Mouse (Mus musculus) myocyte (in vitro differentiated cells): ENCODE measurements around the gene Nek10.

ENCODE experiments used
- MAX ChIP-seq: IDR thresholded peaks from one replicate; pipeline ENCODE4 v1.6.1; 2011; ENCODE audit warnings: low read depth, mild to moderate bottlenecking, control low read depth
- MYOD1 ChIP-seq, 3 experiments: IDR thresholded peaks; one replicate each; pipeline ENCODE4 v1.6.1; 2011; ENCODE audit warnings: control low read depth in 2 of 3, low read depth in 2 of 3, mild to moderate bottlenecking in 2 of 3, moderate library complexity in 1 of 3; ENCODE audit not compliant: insufficient read length in 2 of 3, control insufficient read depth in 1 of 3
- POLR2A ChIP-seq: IDR thresholded peaks from one replicate; pipeline ENCODE4 v1.6.1; 2011; ENCODE audit warnings: low read depth, mild to moderate bottlenecking, control low read depth, moderate library complexity; ENCODE audit not compliant: insufficient read length
- USF1 ChIP-seq: IDR thresholded peaks from one replicate; pipeline ENCODE4 v1.6.1; 2011; ENCODE audit warnings: low read depth, mild to moderate bottlenecking, control low read depth, moderate library complexity

DNA sequence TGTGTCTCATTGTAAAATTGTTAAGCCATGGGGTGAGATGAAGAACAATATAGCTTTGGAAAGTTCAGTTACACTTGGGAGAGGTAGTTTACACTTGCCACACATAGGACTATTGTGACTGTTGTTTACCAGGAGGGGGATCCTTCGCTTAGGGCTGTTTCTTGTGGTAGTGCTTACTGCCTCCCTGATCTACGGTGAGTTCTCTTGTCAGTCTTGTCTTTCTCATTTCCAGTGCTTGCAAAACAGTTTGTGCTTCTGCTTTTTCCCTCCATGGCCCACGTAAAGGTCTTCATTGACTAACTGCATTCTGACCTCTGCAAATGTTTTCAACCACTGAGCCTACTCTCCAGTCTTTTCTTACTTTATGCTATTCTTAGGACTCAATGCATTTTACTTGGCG is 2.9 kb upstream of the Nek10 start:
- TF ChIP-seq MYOD1 (IDR thresholded peaks at IDR 0.05; ENCODE audit: control insufficient read depth in 1 of 3, insufficient read length in 2 of 3, low read depth in 2 of 3), result no peak
- no peak for TF ChIP-seq POLR2A
- no peak for TF ChIP-seq MAX
- TF ChIP-seq USF1, result no peak
